Mouse (Mus musculus): ENCODE data around the gene Afap1. TPM values are rescaled to one million over a fixed set of nuclear protein-coding genes. Genes with fewer than 3 reads are reported as not detected.
A peak's percentile ranks its signal among the peaks of the same experiment; 100 is the strongest.

The Afap1 gene
- polyA plus RNA-seq, 1 experiment: 12.4 TPM

DNA sequence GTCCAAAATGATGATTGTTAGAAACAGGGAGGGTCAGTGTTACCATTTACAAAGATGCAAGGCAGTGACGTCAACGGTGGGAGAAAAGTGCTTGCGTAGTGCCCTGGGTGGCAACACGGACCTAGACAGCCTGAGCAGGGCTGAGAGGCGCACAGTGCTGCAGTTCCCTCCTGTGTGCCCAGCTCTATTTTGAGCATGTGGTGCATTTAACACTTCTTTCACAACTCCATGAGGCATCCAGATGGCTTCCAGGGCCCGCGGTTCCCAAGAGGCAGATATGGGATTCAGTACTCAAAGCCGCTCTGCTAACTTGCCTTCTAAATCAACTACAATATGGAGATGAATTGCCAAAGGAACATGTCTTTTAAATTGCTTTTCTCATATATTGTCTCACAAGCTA is 13.9 kb upstream of the Afap1 start:
- no peaks in the 10 kb centered on the region for H3K79me2 ChIP-seq (ENCODE audit: control insufficient read depth, insufficient read depth)
- H3K27me3 ChIP-seq (ENCODE audit: control insufficient read depth, insufficient read depth, insufficient read length): no peaks in the 10 kb centered on the region
- no peak overlapping the region for H3ac ChIP-seq (ENCODE audit: control insufficient read depth, insufficient read length)
- H3K36me3 ChIP-seq (ENCODE audit: control insufficient read depth, insufficient read depth): no peaks in the 10 kb centered on the region
- H3K4me2 ChIP-seq (ENCODE audit: low read depth): no peak overlapping the region
- H3K4me3 ChIP-seq: no peak overlapping the region
- TF ChIP-seq MAX (IDR thresholded peaks at IDR 0.05; ENCODE audit: low read depth): no peak
- TF ChIP-seq POLR2A (IDR thresholded peaks at IDR 0.05; ENCODE audit: insufficient read length, low read depth): no peak
- no peak for TF ChIP-seq MYOG (IDR thresholded peaks at IDR 0.05; ENCODE audit: control insufficient read depth in 1 of 3, insufficient read depth in 1 of 3, insufficient read length in 2 of 3, low read depth in 2 of 3)
- no peak for TF ChIP-seq SRF (IDR thresholded peaks at IDR 0.05; ENCODE audit: control insufficient read depth, insufficient read length, low read depth)
- no peak for TF ChIP-seq USF1 (IDR thresholded peaks at IDR 0.05; ENCODE audit: low read depth)
- TF ChIP-seq E2F4 (IDR thresholded peaks at IDR 0.05; ENCODE audit: insufficient read depth): no peak
- TF ChIP-seq TCF3 (IDR thresholded peaks at IDR 0.05; ENCODE audit: insufficient read length, low read depth): no peak
- TF ChIP-seq POLR2AphosphoS2 (IDR thresholded peaks at IDR 0.05; ENCODE audit: insufficient read length, low read depth): no peak
- TF ChIP-seq MYOD1 (IDR thresholded peaks at IDR 0.05; ENCODE audit: control insufficient read depth in 1 of 3, insufficient read length in 2 of 3, low read depth in 2 of 3): no peak
- no peak for TF ChIP-seq TCF12 (IDR thresholded peaks at IDR 0.05; ENCODE audit: insufficient read depth, poor library complexity, severe bottlenecking)
- no peak for TF ChIP-seq REST (IDR thresholded peaks at IDR 0.05; ENCODE audit: insufficient read depth, insufficient read length)
- no peak for TF ChIP-seq CEBPB (IDR thresholded peaks at IDR 0.05; ENCODE audit: insufficient read depth, poor library complexity, severe bottlenecking)

GRCm38 (mm10) chr5:35882391-35882790 is 10.7 kb upstream of the Afap1 start:
- no peaks in the 10 kb centered on the region for H3K27me3 ChIP-seq (ENCODE audit: control insufficient read depth, insufficient read depth, insufficient read length)
- TF ChIP-seq MAX (IDR thresholded peaks at IDR 0.05; ENCODE audit: low read depth) (no peak), MYOG (IDR thresholded peaks at IDR 0.05; ENCODE audit: control insufficient read depth in 1 of 3, insufficient read depth in 1 of 3, insufficient read length in 2 of 3, low read depth in 2 of 3) (no peak), REST (IDR thresholded peaks at IDR 0.05; ENCODE audit: insufficient read depth, insufficient read length) (no peak), POLR2AphosphoS2 (IDR thresholded peaks at IDR 0.05; ENCODE audit: insufficient read length, low read depth) (no peak), CEBPB (IDR thresholded peaks at IDR 0.05; ENCODE audit: insufficient read depth, poor library complexity, severe bottlenecking) (no peak), MYOD1 (IDR thresholded peaks at IDR 0.05; ENCODE audit: control insufficient read depth in 1 of 3, insufficient read length in 2 of 3, low read depth in 2 of 3) (no peak), POLR2A (IDR thresholded peaks at IDR 0.05; ENCODE audit: insufficient read length, low read depth) (no peak), TCF12 (IDR thresholded peaks at IDR 0.05; ENCODE audit: insufficient read depth, poor library complexity, severe bottlenecking) (no peak), E2F4 (IDR thresholded peaks at IDR 0.05; ENCODE audit: insufficient read depth) (no peak), SRF (IDR thresholded peaks at IDR 0.05; ENCODE audit: control insufficient read depth, insufficient read length, low read depth) (no peak), TCF3 (IDR thresholded peaks at IDR 0.05; ENCODE audit: insufficient read length, low read depth) (no peak), USF1 (IDR thresholded peaks at IDR 0.05; ENCODE audit: low read depth) (no peak)
- no peaks in the 10 kb centered on the region for H3K79me2 ChIP-seq (ENCODE audit: control insufficient read depth, insufficient read depth)
- no peak overlapping the region for H3K4me3 ChIP-seq
- H3K4me2 ChIP-seq (ENCODE audit: low read depth): no peak overlapping the region
- H3ac ChIP-seq (ENCODE audit: control insufficient read depth, insufficient read length): no peak overlapping the region
- H3K36me3 ChIP-seq (ENCODE audit: control insufficient read depth, insufficient read depth): no peaks in the 10 kb centered on the region

- no peak overlapping the region for H3K4me3 ChIP-seq
- no peak overlapping the region for H3K4me2 ChIP-seq (ENCODE audit: low read depth)
- H3K27me3 ChIP-seq (ENCODE audit: control insufficient read depth, insufficient read depth, insufficient read length): no peaks in the 10 kb centered on the region
- TF ChIP-seq TCF3 (IDR thresholded peaks at IDR 0.05; ENCODE audit: insufficient read length, low read depth): no peak
- peak; percentile 31 for TF ChIP-seq USF1 (IDR thresholded peaks at IDR 0.05; ENCODE audit: low read depth)
- no peak for TF ChIP-seq MAX (IDR thresholded peaks at IDR 0.05; ENCODE audit: low read depth)
- no peaks in the 10 kb centered on the region for H3K79me2 ChIP-seq (ENCODE audit: control insufficient read depth, insufficient read depth)
- H3K36me3 ChIP-seq (ENCODE audit: control insufficient read depth, insufficient read depth): no peaks in the 10 kb centered on the region
- H3ac ChIP-seq (ENCODE audit: control insufficient read depth, insufficient read length): no peak overlapping the region
These were observed 8.9 kb upstream of the Afap1 start for GRCm38 (mm10) chr5:35884262-35884661.

DNA sequence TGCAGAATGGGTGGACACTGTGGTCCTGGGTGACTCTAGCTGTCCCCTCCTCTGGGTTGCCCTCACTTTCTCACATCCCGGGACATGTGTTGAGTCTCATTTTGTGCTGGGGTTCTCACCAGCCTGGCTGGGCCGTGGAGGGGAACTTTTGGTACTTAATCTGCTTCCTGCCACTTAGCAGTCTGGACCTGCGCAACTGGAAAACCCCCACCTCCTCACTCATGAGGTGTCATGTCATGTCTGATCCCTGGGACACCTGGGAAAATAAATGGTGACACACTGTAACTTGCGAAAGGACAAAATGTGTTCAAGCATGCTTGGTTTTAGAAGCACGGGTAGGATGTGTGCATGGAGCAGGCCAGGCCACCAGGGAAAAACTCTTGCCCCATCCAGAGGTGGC is 8.4 kb upstream of the Afap1 start:
- Histone ChIP-seq H3K36me3 (ENCODE audit: control insufficient read depth, insufficient read depth) (no peaks in the 10 kb centered on the region), H3ac (ENCODE audit: control insufficient read depth, insufficient read length) (no peak overlapping the region), H3K27me3 (ENCODE audit: control insufficient read depth, insufficient read depth, insufficient read length) (no peaks in the 10 kb centered on the region), H3K4me3 (no peak overlapping the region), H3K79me2 (ENCODE audit: control insufficient read depth, insufficient read depth) (no peaks in the 10 kb centered on the region), H3K4me2 (ENCODE audit: low read depth) (no peak overlapping the region)
- TF ChIP-seq POLR2A (IDR thresholded peaks at IDR 0.05; ENCODE audit: insufficient read length, low read depth) (no peak), TCF3 (IDR thresholded peaks at IDR 0.05; ENCODE audit: insufficient read length, low read depth) (no peak), MYOG (IDR thresholded peaks at IDR 0.05; ENCODE audit: control insufficient read depth in 1 of 3, insufficient read depth in 1 of 3, insufficient read length in 2 of 3, low read depth in 2 of 3) (no peak), E2F4 (IDR thresholded peaks at IDR 0.05; ENCODE audit: insufficient read depth) (no peak), CEBPB (IDR thresholded peaks at IDR 0.05; ENCODE audit: insufficient read depth, poor library complexity, severe bottlenecking) (no peak), MYOD1 (IDR thresholded peaks at IDR 0.05; ENCODE audit: control insufficient read depth in 1 of 3, insufficient read length in 2 of 3, low read depth in 2 of 3) (no peak), MAX (IDR thresholded peaks at IDR 0.05; ENCODE audit: low read depth) (no peak), POLR2AphosphoS2 (IDR thresholded peaks at IDR 0.05; ENCODE audit: insufficient read length, low read depth) (no peak), REST (IDR thresholded peaks at IDR 0.05; ENCODE audit: insufficient read depth, insufficient read length) (no peak), SRF (IDR thresholded peaks at IDR 0.05; ENCODE audit: control insufficient read depth, insufficient read length, low read depth) (no peak)

DNA sequence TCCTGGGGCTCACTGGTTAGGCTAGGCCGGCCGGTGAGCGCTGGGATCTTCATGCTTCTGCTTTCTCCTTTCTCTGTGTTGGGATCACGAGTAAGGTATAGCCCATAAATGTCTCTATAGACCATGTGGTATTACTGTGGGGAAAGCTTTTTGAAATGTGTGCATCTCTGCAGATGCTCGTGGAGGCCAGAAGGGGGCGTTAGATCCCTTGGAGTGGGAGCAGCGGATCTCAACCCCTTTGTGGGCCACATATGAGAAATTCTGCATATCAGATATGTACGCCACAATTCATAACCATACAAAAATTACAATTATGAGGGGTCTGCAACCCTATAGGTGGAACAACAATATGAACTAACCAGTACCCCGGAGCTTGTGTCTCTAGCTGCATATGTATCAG is 4.2 kb upstream of the Afap1 start:
- TF ChIP-seq CEBPB (IDR thresholded peaks at IDR 0.05; ENCODE audit: insufficient read depth, poor library complexity, severe bottlenecking): no peak
- TF ChIP-seq E2F4 (IDR thresholded peaks at IDR 0.05; ENCODE audit: insufficient read depth): no peak
- no peak for TF ChIP-seq POLR2A (IDR thresholded peaks at IDR 0.05; ENCODE audit: insufficient read length, low read depth)
- no peak for TF ChIP-seq SRF (IDR thresholded peaks at IDR 0.05; ENCODE audit: control insufficient read depth, insufficient read length, low read depth)
- TF ChIP-seq TCF3 (IDR thresholded peaks at IDR 0.05; ENCODE audit: insufficient read length, low read depth): no peak
- TF ChIP-seq TCF12 (IDR thresholded peaks at IDR 0.05; ENCODE audit: insufficient read depth, poor library complexity, severe bottlenecking): no peak
- TF ChIP-seq MYOG (IDR thresholded peaks at IDR 0.05; ENCODE audit: control insufficient read depth in 1 of 3, insufficient read depth in 1 of 3, insufficient read length in 2 of 3, low read depth in 2 of 3): no peak
- no peak for TF ChIP-seq USF1 (IDR thresholded peaks at IDR 0.05; ENCODE audit: low read depth)
- no peak for TF ChIP-seq POLR2AphosphoS2 (IDR thresholded peaks at IDR 0.05; ENCODE audit: insufficient read length, low read depth)
- TF ChIP-seq MAX (IDR thresholded peaks at IDR 0.05; ENCODE audit: low read depth): no peak
- TF ChIP-seq MYOD1 (IDR thresholded peaks at IDR 0.05; ENCODE audit: control insufficient read depth in 1 of 3, insufficient read length in 2 of 3, low read depth in 2 of 3): no peak
- TF ChIP-seq REST (IDR thresholded peaks at IDR 0.05; ENCODE audit: insufficient read depth, insufficient read length): no peak
- H3K36me3 ChIP-seq (ENCODE audit: control insufficient read depth, insufficient read depth): no peaks in the 10 kb centered on the region
- H3ac ChIP-seq (ENCODE audit: control insufficient read depth, insufficient read length): no peak overlapping the region
- H3K79me2 ChIP-seq (ENCODE audit: control insufficient read depth, insufficient read depth): peaks cover 7% of the 10 kb centered on the region
- no peaks in the 10 kb centered on the region for H3K27me3 ChIP-seq (ENCODE audit: control insufficient read depth, insufficient read depth, insufficient read length)
- no peak overlapping the region for H3K4me3 ChIP-seq
- no peak overlapping the region for H3K4me2 ChIP-seq (ENCODE audit: low read depth)
